Mouse (Mus musculus): ENCODE measurements around the gene Suclg2.

Suclg2 gene

GRCm38 (mm10) chr6:95551000-95551399 is 167.6 kb downstream of the Suclg2 start:
- DNase-seq, result no peak

DNA sequence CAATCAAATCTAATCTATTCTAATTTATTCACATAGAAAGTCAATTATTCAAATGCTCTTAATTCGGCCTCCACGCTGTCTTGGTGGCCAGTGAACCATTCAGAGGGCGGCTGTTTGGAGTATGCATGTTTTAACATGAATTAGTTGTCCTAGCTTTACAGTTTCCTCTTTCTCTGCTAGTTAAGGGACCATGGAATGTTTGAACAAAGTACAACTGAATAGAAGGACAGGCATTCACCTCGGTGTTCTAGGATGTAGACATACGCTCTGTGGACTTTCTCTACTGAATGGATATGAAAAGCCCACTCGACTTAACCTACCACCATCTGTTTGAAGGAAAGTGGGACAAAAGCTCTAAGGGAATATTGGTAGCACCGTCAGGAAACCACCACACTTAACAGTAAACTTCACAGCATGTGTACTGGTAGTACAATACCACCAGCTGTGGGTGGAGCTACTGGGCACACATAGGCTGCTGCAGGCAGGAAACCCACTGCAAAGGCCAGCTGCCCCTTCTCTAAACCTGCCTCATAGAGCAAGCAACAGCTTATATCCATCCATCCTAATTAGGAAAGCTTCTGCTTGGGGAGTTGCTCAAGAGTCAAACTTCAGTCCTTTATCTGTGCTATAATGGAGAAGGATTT is 172.3 kb downstream of the Suclg2 start:
- DNase-seq, result no peak

- no peak for DNase-seq
Observed at GRCm38 (mm10) chr6:95545714-95546113, 172.9 kb downstream of the Suclg2 start.

GRCm38 (mm10) chr6:95545296-95545695 is 173.3 kb downstream of the Suclg2 start:
- no peak for DNase-seq

GRCm38 (mm10) chr6:95535191-95535590 is 183.4 kb downstream of the Suclg2 start:
- DNase-seq, result no peak

GRCm38 (mm10) chr6:95519846-95520245 is 198.8 kb downstream of the Suclg2 start:
- no peak for DNase-seq

DNA sequence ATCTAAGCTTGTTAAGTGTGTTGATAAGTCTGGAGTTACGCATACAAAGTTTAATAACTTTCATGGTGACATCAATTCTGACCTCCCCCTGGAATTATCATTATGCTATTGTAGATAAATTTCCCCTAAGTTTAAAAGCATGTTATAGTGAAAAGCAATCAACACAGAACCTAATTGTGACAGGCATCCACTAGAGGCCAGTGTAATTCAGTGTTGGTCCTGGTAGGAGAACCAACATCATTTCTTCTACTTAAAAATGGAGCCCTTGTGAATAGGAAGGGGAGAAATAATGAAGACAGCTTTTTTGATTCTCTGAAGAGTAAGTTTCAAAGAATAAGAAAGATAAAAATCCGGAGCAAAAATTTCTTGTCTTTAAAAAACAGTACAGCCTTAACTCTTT is 200.2 kb downstream of the Suclg2 start:
- DNase-seq, result no peak

DNA sequence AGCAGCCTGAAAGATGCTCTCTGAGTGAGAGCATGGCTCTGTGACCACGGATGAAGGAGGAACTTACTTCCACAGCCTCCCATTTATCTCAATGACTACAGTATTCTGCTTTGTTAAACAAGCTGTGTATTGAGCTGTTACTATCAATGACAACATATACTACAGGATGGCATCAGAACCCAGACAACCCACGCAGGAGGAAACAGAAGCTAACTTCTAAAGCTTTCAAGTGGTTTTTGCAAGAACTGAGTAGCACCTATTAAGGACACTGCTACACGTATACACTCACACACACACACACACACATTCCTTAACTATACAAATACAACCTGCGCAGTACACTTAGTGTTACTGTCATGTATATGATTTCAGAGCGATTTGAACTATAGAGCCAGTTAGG is 202.9 kb downstream of the Suclg2 start:
- DNase-seq, result no peak

DNA sequence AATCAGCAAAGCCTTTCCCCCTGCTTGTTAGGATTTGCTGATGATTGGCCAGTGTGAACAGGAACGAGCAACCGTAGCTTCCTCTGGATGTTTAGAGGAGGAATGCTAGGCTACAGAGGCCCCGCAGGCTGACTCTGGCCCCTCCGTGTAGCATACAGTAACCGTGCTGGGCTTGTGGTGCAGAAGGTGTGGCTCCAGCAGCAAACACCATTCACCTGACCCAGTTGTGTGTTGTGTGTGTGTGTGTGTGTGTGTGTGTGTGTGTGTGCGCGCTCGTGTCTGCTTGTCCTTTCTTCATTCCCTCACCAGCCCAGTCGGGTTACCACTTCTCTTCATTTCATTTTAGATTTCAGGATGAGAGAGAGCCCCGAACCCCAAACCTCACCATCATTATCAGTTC is 203.9 kb downstream of the Suclg2 start:
- no peak for DNase-seq

GRCm38 (mm10) chr6:95511689-95512088 is 206.9 kb downstream of the Suclg2 start:
- DNase-seq, result no peak

DNA sequence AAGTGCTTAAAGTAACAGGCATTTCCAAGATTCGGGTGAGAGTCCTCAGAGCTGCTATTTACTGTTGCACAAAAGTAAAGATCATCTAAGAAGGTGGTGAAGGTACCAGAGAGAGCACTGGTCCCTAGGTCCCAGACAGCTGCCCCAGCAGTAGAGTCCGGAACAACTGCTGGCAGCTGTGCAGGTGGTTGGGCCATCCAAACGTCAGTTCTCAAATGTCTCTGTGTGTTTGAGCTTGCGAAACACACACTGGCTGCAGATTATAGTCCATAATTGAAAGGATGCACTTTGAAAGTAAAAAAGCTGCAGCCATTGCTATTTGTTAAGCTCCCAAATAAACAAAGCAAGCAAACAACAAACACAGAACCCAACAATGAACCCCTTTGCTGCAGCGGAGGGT is 217.8 kb downstream of the Suclg2 start:
- DNase-seq, result no peak

- DNase-seq, result no peak
Observed at GRCm38 (mm10) chr6:95499639-95500038, 219.0 kb downstream of the Suclg2 start.

- DNase-seq, result peak; percentile 49
Observed at GRCm38 (mm10) chr6:95492216-95492956, 226.2 kb downstream of the Suclg2 start.

- no peak for DNase-seq
Observed at GRCm38 (mm10) chr6:95491043-95491442, 227.6 kb downstream of the Suclg2 start.

DNA sequence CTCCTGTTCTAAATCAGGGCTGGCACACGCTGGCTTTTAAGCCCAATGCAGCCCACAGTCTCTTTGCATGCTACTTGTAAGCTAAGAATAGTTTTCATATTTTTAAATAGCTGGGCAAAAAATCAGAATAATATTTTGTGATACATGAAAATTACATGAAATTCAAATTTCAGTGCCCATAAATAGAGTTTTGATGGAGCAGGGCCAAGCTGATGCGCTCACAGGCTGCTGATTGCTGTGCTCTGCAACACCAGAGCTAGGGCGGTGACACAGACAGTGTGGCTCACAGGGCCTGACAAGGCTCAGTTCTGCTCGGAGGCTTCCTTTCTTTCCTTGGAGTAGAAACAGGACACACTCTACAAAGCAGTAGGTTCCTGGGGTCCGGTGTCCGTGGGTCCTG is 232.8 kb downstream of the Suclg2 start:
- peak; percentile 56 for DNase-seq

DNA sequence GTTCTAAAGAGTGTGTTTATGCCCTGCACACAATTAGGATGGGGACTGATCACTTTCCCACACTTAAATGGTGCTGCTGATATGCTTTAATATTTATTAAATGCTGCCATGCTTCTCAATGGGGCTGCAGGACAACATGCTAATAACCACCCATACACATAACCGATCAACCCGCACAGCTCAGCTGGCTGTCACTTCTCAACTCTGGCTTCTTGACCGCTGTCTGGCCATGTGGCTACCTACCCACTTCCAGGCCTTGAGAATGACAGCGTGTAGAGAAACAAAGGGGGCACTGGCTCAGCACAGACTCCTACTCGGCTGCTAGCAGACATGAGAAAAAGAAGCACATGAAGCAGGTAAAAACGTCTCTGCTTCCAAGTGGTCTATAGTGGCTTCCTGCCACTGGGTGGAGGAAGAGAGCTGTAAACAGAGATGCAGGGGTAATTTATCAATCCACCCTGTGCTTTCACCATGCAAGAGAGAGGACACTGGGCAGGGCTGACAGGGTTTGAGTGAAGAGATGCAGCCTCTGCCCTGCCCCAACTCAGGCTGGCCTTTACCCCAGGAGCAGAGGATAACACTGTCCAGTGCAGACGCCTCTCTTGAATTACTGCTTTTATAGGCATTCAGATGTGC is 234.3 kb downstream of the Suclg2 start:
- DNase-seq, result peak; percentile 71

DNA sequence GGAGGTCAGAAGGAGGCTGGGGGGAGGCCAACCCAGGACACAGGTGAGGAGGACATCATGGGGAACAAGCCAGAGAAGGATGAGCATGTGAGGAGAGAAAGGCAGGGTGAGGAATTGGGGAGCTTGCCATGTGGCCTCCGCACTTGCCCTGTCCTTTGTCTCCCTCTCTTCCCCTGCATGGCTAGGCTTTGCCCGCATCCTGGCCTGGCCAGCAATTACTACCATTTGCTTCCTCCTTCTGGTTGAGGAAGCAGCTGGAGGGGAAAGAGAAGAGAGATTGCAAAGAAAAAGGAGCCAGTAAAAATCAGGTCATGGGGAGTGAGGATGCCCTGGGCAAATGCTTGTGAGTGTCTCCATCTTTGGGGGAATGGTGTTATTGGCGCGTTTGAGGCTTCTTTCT is 234.9 kb downstream of the Suclg2 start:
- DNase-seq, result peak; percentile 65

GRCm38 (mm10) chr6:95483127-95483526 is 235.5 kb downstream of the Suclg2 start:
- DNase-seq, result no peak

GRCm38 (mm10) chr6:95479801-95480200 is 238.8 kb downstream of the Suclg2 start:
- DNase-seq, result no peak

- DNase-seq, result peak; percentile 23
Observed at GRCm38 (mm10) chr6:95469521-95469920, 249.1 kb downstream of the Suclg2 start.

- DNase-seq, result no peak
Observed at GRCm38 (mm10) chr6:95465322-95465721, 253.3 kb downstream of the Suclg2 start.

- no peak for DNase-seq
Observed at GRCm38 (mm10) chr6:95459372-95459771, 259.2 kb downstream of the Suclg2 start.

DNA sequence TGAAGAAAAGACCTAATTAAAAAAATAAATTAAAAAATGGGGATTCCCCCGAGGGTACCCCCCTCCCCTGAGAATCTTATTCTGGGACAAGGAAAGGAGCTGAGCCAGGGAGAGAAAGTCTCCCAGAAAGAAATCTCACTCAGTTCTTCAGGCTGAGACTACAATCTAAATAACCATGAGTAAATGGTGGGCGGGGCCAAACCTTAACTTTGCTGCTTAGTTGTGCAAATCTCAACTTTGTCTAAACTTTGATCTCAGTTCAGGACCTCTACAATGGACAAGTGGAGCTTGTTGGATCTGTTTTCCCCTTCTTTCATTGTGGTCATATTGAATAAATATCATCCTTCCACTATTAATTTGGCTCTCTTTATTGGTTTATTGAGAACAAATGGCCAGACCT is 272.4 kb downstream of the Suclg2 start:
- DNase-seq, result no peak

- DNase-seq, result no peak
Observed at GRCm38 (mm10) chr6:95445036-95445435, 273.6 kb downstream of the Suclg2 start.

All from layer of hippocampus, adult 9-11 months (tissue).